Mouse (Mus musculus) liver, embryonic 16.5 days (tissue): Measurements from ENCODE around the gene Rab5c. TPM values are rescaled to one million over a fixed set of nuclear protein-coding genes. Genes with fewer than 3 reads are reported as not detected.
A peak's percentile ranks its signal among the peaks of the same experiment; 100 is the strongest.

Experiments used
- ATAC-seq: fragments of 200-750 bp; cut with Nextera tagmentation; 2 replicates; pipeline ENCODE4 v1.8.0; 2017; ENCODE audit warnings: low read depth, mild to moderate bottlenecking, moderate number of reproducible peaks, moderate library complexity
- H3K27ac ChIP-seq: fragments of 300-500 bp; sonication (generic); 2 replicates; pipeline ENCODE4 v1.5.1; 2014; ENCODE audit warnings: mild to moderate bottlenecking, low read length
- H3K27me3 ChIP-seq: fragments of 300-500 bp; sonication (generic); 2 replicates; pipeline ENCODE4 v1.6.1; 2014; ENCODE audit warnings: low read depth, low read length, mixed read lengths; ENCODE audit not compliant: control insufficient read depth, insufficient read depth
- H3K36me3 ChIP-seq: fragments of 300-500 bp; sonication (generic); 2 replicates; pipeline ENCODE4 v1.6.1; 2014; ENCODE audit warnings: mild to moderate bottlenecking; ENCODE audit not compliant: control insufficient read depth, insufficient read depth
- H3K4me1 ChIP-seq: fragments of 300-500 bp; sonication (generic); 2 replicates; pipeline ENCODE4 v1.6.1; 2014; ENCODE audit warnings: low read depth, low read length, mixed read lengths; ENCODE audit not compliant: control insufficient read depth
- H3K4me2 ChIP-seq: fragments of 300-500 bp; sonication (generic); 2 replicates; pipeline ENCODE4 v1.6.1; 2014; ENCODE audit warnings: low read depth, low read length, mixed read lengths
- H3K4me3 ChIP-seq: fragments of 300-500 bp; sonication (generic); 2 replicates; pipeline ENCODE4 v1.5.1; 2014; ENCODE audit warnings: low read depth, mild to moderate bottlenecking, low read length
- H3K9ac ChIP-seq: fragments of 300-500 bp; sonication (generic); 2 replicates; pipeline ENCODE4 v1.6.1; 2014; ENCODE audit warnings: low read depth, low read length
- H3K9me3 ChIP-seq: fragments of 300-500 bp; sonication (generic); replicated peaks from 2 replicates; pipeline ENCODE4 v1.6.1; 2016; ENCODE audit warnings: low read length; ENCODE audit not compliant: control insufficient read depth
- WGBS: fragments of 180-500 bp; shearing (Covaris S2); extraction: QIAGEN DNeasy Blood & Tissue Kit; methylation state at CpG from one replicate; pipeline ENCODE4 v1.1.7; 2014; ENCODE audit not compliant: insufficient replicate concordance; 5-methylcytosine and 5-hydroxymethylcytosine counted together
- polyA plus RNA-seq: library from polyadenylated mRNA; unstranded; fragments of >200 nt; fragmentation: Nextera tagmentation; extraction: Ambion mirVana; gene quantifications from 2 replicates; pipeline ENCODE4 v1.2.1, GENCODE M21; 2015

Rab5c gene
- polyA plus RNA-seq, 1 experiment from 2014 or later = 21.9 TPM

DNA sequence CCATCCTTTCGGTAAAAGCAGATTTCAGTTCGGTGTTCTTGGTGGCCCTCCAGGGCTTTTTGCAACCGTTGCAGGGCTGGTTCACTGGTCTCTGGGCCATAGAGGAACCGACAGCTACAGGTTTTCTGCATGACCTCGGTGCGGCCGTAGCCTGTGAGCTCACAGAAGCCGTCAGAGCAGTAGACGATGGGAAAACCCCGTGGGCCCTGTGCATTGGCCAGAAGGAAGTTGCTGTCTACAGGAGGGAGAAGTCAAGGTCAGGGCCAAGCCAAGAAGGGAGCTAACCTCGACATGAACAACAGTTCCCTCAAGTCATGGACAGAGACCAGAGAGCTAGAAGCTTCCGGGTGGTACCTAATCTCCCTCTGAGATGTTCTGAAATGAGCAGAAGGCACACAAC is 19.6 kb upstream of the Rab5c start:
- no peaks in the 10 kb centered on the region for H3K36me3 ChIP-seq
- H3K27me3 ChIP-seq = peaks cover 55% of the 10 kb centered on the region
- no peak overlapping the region for H3K4me3 ChIP-seq
- no peak overlapping the region for H3K27ac ChIP-seq
- 67% methylated on average over 12 of the region's 12 CpGs for WGBS
- ATAC-seq = no peak
- H3K4me2 ChIP-seq = no peak overlapping the region
- H3K9ac ChIP-seq = no peak overlapping the region
- no peaks in the 10 kb centered on the region for H3K9me3 ChIP-seq
- H3K4me1 ChIP-seq = peaks cover 16% of the 10 kb centered on the region

DNA sequence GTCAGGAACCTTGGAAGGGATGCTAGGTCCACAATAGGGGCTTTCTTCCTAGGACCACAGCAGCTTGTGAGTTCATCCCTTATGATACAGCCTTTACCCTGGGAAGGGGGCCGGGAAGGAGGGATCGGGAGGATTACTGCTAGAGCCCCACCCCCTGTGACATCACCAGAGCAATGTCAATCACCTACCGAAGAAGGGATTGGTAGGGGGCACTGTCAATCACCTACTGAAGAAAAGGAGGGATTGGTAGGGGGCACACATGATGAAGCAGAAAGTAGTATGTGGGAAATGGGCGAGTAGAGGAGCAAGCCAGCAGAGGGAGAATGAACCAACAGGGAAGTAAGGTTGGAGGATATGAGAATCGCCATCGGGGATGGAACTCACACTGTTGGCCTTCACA is 18.5 kb upstream of the Rab5c start:
- Histone ChIP-seq H3K9me3 (no peaks in the 10 kb centered on the region), H3K27ac (no peak overlapping the region), H3K4me3 (no peak overlapping the region), H3K36me3 (no peaks in the 10 kb centered on the region), H3K27me3 (peaks cover 60% of the 10 kb centered on the region), H3K9ac (no peak overlapping the region), H3K4me2 (no peak overlapping the region), H3K4me1 (peaks cover 11% of the 10 kb centered on the region)
- no peak for ATAC-seq
- 50% methylated on average over 6 of the region's 6 CpGs for WGBS

DNA sequence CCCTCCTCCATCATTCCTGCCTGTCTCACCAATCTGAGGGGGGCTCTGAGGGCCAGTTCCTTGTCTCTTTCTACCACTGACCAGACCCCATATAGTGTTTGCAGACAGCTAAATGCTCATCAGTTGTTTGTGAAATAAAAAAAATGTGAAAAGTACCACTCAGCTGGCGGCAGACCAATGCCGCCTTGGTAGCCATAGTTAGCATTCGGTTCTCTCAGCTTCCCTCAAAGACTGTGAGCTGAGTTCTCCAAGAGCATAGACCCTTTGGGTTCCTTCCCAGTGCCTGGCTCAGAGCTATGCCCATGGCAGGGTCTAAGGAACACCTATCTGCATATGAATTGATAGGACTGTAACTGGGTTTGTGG is 16.7 kb upstream of the Rab5c start:
- H3K9me3 ChIP-seq = no peaks in the 10 kb centered on the region
- H3K27me3 ChIP-seq = peaks cover 54% of the 10 kb centered on the region
- no peak overlapping the region for H3K9ac ChIP-seq
- H3K4me3 ChIP-seq = no peak overlapping the region
- no peak overlapping the region for H3K27ac ChIP-seq
- WGBS = 73% methylated on average over 3 of the region's 3 CpGs
- H3K36me3 ChIP-seq = no peaks in the 10 kb centered on the region
- H3K4me1 ChIP-seq = peaks cover 8% of the 10 kb centered on the region
- H3K4me2 ChIP-seq = no peak overlapping the region
- no peak for ATAC-seq

DNA sequence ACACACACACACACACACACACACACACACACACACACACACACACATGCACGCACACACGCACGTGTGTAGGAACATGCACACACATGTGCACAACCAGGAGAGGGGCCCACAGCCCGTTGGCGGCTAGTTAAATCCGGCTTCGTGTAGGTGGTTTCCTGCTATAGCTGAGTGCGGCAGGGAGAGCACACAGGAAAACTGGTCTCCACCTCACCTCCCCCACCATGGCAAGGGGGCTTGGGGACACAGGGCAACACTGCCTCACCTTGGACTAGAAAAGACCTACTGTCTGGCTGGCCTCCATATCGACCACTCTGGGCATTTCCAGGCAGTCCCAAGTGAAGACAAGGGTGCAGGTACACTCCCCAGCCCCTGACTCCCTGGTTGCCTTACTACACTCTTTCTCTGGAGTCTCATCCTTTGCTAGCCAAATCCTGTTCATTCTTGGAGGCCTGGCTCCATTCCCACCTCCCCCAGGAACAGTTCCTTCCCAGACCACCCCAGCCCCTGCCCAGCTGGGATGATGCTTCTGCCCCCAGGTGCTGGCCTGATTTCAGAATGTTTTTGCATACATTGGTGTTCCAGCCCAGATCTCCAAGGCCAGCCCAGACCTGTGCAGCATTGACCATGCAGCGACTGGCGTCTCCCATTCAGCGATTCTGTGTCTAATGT is 16.1 kb upstream of the Rab5c start:
- Histone ChIP-seq H3K36me3 (no peaks in the 10 kb centered on the region), H3K4me2 (no peak overlapping the region), H3K9me3 (no peaks in the 10 kb centered on the region), H3K9ac (no peak overlapping the region), H3K27ac (no peak overlapping the region), H3K4me1 (peaks cover 3% of the 10 kb centered on the region; the same call in 1 of the 2 replicates), H3K27me3 (peaks cover 54% of the 10 kb centered on the region), H3K4me3 (no peak overlapping the region)
- 56% methylated on average over 12 of the region's 12 CpGs for WGBS
- no peak for ATAC-seq

DNA sequence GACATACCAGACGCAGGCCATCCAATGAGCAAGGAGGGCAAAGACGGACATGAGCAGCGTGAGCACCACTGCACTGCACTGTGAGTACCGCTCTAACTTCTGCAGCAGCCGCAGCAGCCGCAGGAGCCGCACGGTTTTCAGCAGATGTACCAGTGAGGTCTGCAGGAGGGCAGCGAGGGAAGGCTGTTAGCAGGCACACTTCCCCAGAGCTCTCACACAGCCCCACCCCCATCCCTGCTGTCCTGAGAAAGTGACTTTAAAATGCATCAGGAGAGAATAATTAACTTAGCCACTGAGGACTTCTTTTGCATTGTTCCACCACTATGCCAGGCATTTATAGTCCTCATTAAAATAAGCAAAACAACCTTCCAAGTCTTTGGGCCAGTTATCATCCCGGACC is 14.3 kb upstream of the Rab5c start:
- no peak overlapping the region for H3K4me2 ChIP-seq
- peaks cover 2% of the 10 kb centered on the region for H3K4me1 ChIP-seq
- H3K4me3 ChIP-seq = no peak overlapping the region
- no peak overlapping the region for H3K9ac ChIP-seq
- H3K27me3 ChIP-seq = peaks cover 41% of the 10 kb centered on the region
- ATAC-seq = no peak
- WGBS = 39% methylated on average over 10 of the region's 10 CpGs
- H3K27ac ChIP-seq = no peak overlapping the region
- no peaks in the 10 kb centered on the region for H3K9me3 ChIP-seq
- H3K36me3 ChIP-seq = no peaks in the 10 kb centered on the region

DNA sequence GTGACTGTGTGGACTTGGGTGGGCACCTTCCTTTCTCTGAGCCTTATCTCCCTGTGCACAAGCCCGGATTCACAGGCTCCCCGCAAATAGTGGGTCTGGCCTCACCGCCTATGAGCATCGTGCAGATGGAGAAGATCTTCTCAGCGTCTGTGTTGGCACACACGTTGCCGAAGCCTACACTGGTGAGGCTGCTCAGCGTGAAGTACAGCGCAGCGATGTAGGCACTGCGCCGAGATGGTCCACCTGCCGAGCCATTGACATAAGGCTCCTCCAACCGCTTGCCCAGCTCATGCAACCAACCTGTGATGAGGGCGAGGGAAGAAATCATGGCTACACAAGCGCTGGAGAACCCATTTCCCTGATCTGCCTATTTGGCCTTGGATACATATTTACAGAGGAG is 12.1 kb upstream of the Rab5c start:
- no peak for ATAC-seq
- no peaks in the 10 kb centered on the region for H3K36me3 ChIP-seq
- H3K9me3 ChIP-seq = no peaks in the 10 kb centered on the region
- H3K4me3 ChIP-seq = no peak overlapping the region
- no peak overlapping the region for H3K27ac ChIP-seq
- no peak overlapping the region for H3K4me2 ChIP-seq
- H3K4me1 ChIP-seq = peaks cover 8% of the 10 kb centered on the region
- H3K9ac ChIP-seq = no peak overlapping the region
- 73% methylated on average over 16 of the region's 16 CpGs for WGBS
- H3K27me3 ChIP-seq = peaks cover 33% of the 10 kb centered on the region

DNA sequence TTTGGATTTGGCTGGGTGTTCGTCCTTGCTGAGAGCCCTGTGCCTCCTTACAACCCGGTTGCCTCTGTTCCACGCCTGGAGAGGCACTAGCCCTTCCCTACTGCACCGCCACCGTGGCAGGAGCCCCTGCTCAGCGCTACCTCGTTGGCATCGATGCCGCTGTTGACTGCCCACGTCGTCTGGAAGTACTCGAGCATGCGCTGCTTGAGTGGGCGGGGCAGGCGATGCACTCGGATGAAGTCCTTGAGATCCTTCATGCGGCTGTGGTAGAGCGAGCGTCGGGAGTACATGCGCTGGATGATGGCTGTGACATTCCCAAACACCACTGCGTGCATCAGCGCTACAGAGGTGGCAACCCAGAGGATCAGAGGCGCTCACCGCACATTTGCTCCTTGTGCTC is 11.5 kb upstream of the Rab5c start:
- no peak overlapping the region for H3K27ac ChIP-seq
- peaks cover 8% of the 10 kb centered on the region for H3K4me1 ChIP-seq
- H3K36me3 ChIP-seq = no peaks in the 10 kb centered on the region
- WGBS = 40% methylated on average over 25 of the region's 25 CpGs
- no peaks in the 10 kb centered on the region for H3K9me3 ChIP-seq
- ATAC-seq = no peak
- peaks cover 33% of the 10 kb centered on the region for H3K27me3 ChIP-seq
- H3K9ac ChIP-seq = no peak overlapping the region
- no peak overlapping the region for H3K4me3 ChIP-seq
- no peak overlapping the region for H3K4me2 ChIP-seq

DNA sequence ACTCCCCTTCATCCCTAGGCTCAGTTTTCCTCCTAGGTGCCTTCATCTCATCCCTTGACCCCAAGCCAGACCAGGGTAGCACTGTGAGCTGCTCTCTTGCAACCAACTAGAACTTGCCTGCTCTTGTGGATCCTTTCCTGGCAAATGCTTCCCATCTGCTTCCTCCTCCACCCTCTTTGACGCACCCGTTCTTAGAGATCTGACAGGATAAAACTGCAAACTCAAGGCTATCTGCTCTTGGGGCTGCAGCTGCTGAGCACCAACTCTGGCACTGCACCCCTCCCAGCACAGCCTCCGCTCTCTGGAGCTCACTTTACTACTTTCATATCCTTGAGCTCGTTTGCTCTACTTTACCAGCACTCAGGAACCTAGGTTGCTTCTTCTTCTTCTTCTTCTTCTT is 10.6 kb upstream of the Rab5c start:
- Histone ChIP-seq H3K27ac (no peak overlapping the region), H3K9me3 (no peaks in the 10 kb centered on the region), H3K9ac (no peak overlapping the region), H3K27me3 (peaks cover 32% of the 10 kb centered on the region), H3K4me2 (no peak overlapping the region), H3K4me3 (no peak overlapping the region), H3K36me3 (no peaks in the 10 kb centered on the region), H3K4me1 (peaks cover 8% of the 10 kb centered on the region)
- 21% methylated on average over 4 of the region's 4 CpGs for WGBS
- no peak for ATAC-seq

DNA sequence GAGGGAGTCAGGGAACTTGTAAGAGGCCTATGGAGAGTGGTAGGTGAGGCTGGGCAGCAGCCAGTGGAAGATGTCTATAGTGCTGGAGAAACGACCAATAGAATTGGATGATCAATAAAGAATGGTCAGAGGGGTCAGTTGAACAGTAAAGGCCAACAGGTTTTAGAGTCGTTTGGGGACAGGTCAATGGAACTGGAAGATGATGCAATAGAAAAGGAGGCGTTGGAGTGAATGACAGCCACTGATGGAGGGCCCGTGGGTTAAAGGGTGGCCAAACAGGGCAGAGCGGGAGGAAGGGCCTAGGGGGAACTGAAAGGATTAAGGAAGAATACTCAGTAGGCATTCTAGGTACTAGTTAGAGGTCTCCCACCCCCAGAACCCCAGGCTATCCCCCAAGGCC is 9.1 kb upstream of the Rab5c start:
- H3K9me3 ChIP-seq = no peaks in the 10 kb centered on the region
- H3K27me3 ChIP-seq = peaks cover 21% of the 10 kb centered on the region
- H3K36me3 ChIP-seq = no peaks in the 10 kb centered on the region
- no peak overlapping the region for H3K9ac ChIP-seq
- H3K4me1 ChIP-seq = peaks cover 8% of the 10 kb centered on the region
- H3K4me2 ChIP-seq = no peak overlapping the region
- no peak overlapping the region for H3K4me3 ChIP-seq
- H3K27ac ChIP-seq = no peak overlapping the region
- peak; percentile 81 for ATAC-seq
- 45% methylated on average over 5 of the region's 5 CpGs for WGBS
